Mouse (Mus musculus): ENCODE results near the gene Gdpd1.
"Not testable (repeated sequence)": the region's sequence is repeated elsewhere in the genome, so short reads cannot be mapped to it uniquely, and the experiment has no call there.

Gene Gdpd1

GRCm38 (mm10) chr11:87073866-87074440 is at the start of gene Gdpd1:
Gene Gdpd1 (minus strand): TSS chr11:87074062.
- DNase-seq, result peak; percentile 89

GRCm38 (mm10) chr11:87121864-87122263 is 48.0 kb upstream of the Gdpd1 start:
- DNase-seq, result no peak

- no peak for DNase-seq
Observed at GRCm38 (mm10) chr11:87110172-87110909, 36.5 kb upstream of the Gdpd1 start.

GRCm38 (mm10) chr11:87109519-87110171 is 35.8 kb upstream of the Gdpd1 start:
- DNase-seq, result no peak

- DNase-seq, result peak; percentile 100
Observed at GRCm38 (mm10) chr11:87108755-87109518, 35.1 kb upstream of the Gdpd1 start, which contains the start of gene Ska2. Gene Ska2 (plus strand): TSS chr11:87109234.

- DNase-seq, result no peak
Observed at GRCm38 (mm10) chr11:87108409-87108754, 34.5 kb upstream of the Gdpd1 start, which contains the start of gene Prr11. Gene Prr11 (minus strand): TSS chr11:87108708.

- DNase-seq, result no peak
Observed at GRCm38 (mm10) chr11:87087142-87087541, 13.3 kb upstream of the Gdpd1 start.

- peak; percentile 81 for DNase-seq
Observed at GRCm38 (mm10) chr11:87086290-87086984, 12.6 kb upstream of the Gdpd1 start, which contains the start of gene Smg8. Gene Smg8 (minus strand): TSS chr11:87086774.

GRCm38 (mm10) chr11:87085461-87085860 is 11.6 kb upstream of the Gdpd1 start:
- DNase-seq, result no peak

GRCm38 (mm10) chr11:87083712-87084111 is 9.8 kb upstream of the Gdpd1 start:
- DNase-seq, result no peak

- DNase-seq, result peak; percentile 81
Observed at GRCm38 (mm10) chr11:87073343-87073865, 458 bp downstream of the Gdpd1 start.

- DNase-seq, result no peak
Observed at GRCm38 (mm10) chr11:87062087-87062486, 11.8 kb downstream of the Gdpd1 start.

GRCm38 (mm10) chr11:87060410-87060809 is 13.5 kb downstream of the Gdpd1 start:
- DNase-seq, result no peak

- DNase-seq, result no peak
Observed at GRCm38 (mm10) chr11:87056286-87056685, 17.6 kb downstream of the Gdpd1 start.

- DNase-seq, result not testable (repeated sequence)
Observed at GRCm38 (mm10) chr11:87048900-87049299, 25.0 kb downstream of the Gdpd1 start.

GRCm38 (mm10) chr11:87046968-87047367 is 26.9 kb downstream of the Gdpd1 start:
- DNase-seq, result no peak

- no peak for DNase-seq
Observed at GRCm38 (mm10) chr11:87043052-87043451, 30.8 kb downstream of the Gdpd1 start.

GRCm38 (mm10) chr11:87039307-87039963 is 34.4 kb downstream of the Gdpd1 start:
- no peak for DNase-seq

- DNase-seq, result no peak
Observed at GRCm38 (mm10) chr11:87036180-87036579, 37.7 kb downstream of the Gdpd1 start.

- DNase-seq, result no peak
Observed at GRCm38 (mm10) chr11:87028212-87028611, 45.6 kb downstream of the Gdpd1 start.

GRCm38 (mm10) chr11:87026096-87026875 is 47.6 kb downstream of the Gdpd1 start:
- DNase-seq, result no peak

Measured in cerebellum, adult 9-10 months (tissue).